Mouse (Mus musculus): ENCODE measurements around the gene Ccdc42. TPM values are rescaled to one million over a fixed set of nuclear protein-coding genes. Genes with fewer than 3 reads are reported as not detected.

Ccdc42 gene
- polyA plus RNA-seq, 1 experiment from 2014 or later, result 1.4 TPM

DNA sequence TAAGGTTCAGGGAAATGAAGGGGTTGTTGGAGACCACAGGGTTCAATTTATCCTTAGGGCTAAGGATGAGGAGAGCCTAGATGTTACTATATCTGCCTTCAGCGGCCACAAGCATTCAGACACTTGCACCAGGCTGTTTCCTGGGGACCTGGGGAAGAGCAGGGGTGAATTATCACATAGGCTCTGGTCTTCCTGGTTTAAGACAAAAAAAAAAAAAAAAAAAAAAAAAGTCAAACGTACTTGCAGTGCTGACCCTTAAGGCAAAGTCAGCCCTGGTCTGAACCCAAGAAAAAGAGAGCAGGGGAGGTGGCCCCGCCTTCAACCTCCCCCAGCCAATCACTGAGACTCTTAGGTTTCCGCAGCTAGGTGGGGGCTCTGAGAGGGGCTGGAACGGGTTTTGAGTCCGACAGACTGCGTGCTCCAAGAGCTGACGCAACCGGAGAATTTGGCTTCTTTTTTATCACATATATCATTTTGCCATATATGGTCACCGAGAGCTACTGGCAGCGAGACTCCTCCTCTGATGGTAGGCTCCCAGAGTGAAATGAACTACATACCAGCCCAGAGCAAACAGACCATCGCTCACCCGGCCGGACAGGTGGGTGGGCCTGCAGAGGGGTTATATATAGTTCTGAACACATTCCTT lies 36.5 kb downstream of the Ccdc42 start:
- Histone ChIP-seq H3K36me3 (ENCODE audit: control insufficient read depth, insufficient read depth, low read length) (no peaks in the 10 kb centered on the region), H3K4me2 (ENCODE audit: low read depth) (peak overlapping the region; percentile 42), H3K27ac (ENCODE audit: low read depth, low read length) (0 out of 2 replicates have a peak overlapping the region, but pooled peaks have one; percentile 17), H3K9ac (ENCODE audit: low read length) (0 out of 2 replicates have a peak overlapping the region, but pooled peaks have one; percentile 10), H3K4me1 (ENCODE audit: control insufficient read depth, insufficient read depth, low read length) (peaks cover 13% of the 10 kb centered on the region), H3K27me3 (ENCODE audit: control insufficient read depth, insufficient read depth, low read length) (no peaks in the 10 kb centered on the region), H3K4me3 (ENCODE audit: low read depth, low read length) (peak overlapping the region; percentile 18; the same call in 1 of the 2 replicates), H3K9me3 (ENCODE audit: control insufficient read depth, low read length) (no peaks in the 10 kb centered on the region)
- DNase-seq (ENCODE audit: low spot score) (peak; percentile 73), ATAC-seq (ENCODE audit: insufficient read depth, low FRiP score, low TSS enrichment) (no peak)
- 4% methylated on average over 14 of the region's 14 CpGs for WGBS

- Histone ChIP-seq H3K9me3 (ENCODE audit: control insufficient read depth, low read length) (no peaks in the 10 kb centered on the region), H3K36me3 (ENCODE audit: control insufficient read depth, insufficient read depth, low read length) (no peaks in the 10 kb centered on the region), H3K4me3 (ENCODE audit: low read depth, low read length) (peak overlapping the region; percentile 18; the same call in 1 of the 2 replicates), H3K4me2 (ENCODE audit: low read depth) (peak overlapping the region; percentile 42), H3K27ac (ENCODE audit: low read depth, low read length) (0 out of 2 replicates have a peak overlapping the region, but pooled peaks have one; percentile 4), H3K9ac (ENCODE audit: low read length) (0 out of 2 replicates have a peak overlapping the region, but pooled peaks have one; percentile 10), H3K27me3 (ENCODE audit: control insufficient read depth, insufficient read depth, low read length) (no peaks in the 10 kb centered on the region), H3K4me1 (ENCODE audit: control insufficient read depth, insufficient read depth, low read length) (peaks cover 13% of the 10 kb centered on the region)
- WGBS, result 10% methylated on average over 5 of the region's 5 CpGs
- DNase-seq (ENCODE audit: low spot score) (no peak), ATAC-seq (ENCODE audit: insufficient read depth, low FRiP score, low TSS enrichment) (no peak)
Measured at GRCm38 (mm10) chr11:68623871-68624258, 37.0 kb downstream of the Ccdc42 start.

- ATAC-seq (ENCODE audit: insufficient read depth, low FRiP score, low TSS enrichment) (no peak), DNase-seq (ENCODE audit: low spot score) (no peak)
- no peaks in the 10 kb centered on the region for H3K9me3 ChIP-seq (ENCODE audit: control insufficient read depth, low read length)
- no peaks in the 10 kb centered on the region for H3K27me3 ChIP-seq (ENCODE audit: control insufficient read depth, insufficient read depth, low read length)
- H3K4me2 ChIP-seq (ENCODE audit: low read depth), result no peak overlapping the region
- no peak overlapping the region for H3K4me3 ChIP-seq (ENCODE audit: low read depth, low read length)
- 94% methylated on average over 17 of the region's 17 CpGs for WGBS
- H3K36me3 ChIP-seq (ENCODE audit: control insufficient read depth, insufficient read depth, low read length), result no peaks in the 10 kb centered on the region
- H3K27ac ChIP-seq (ENCODE audit: low read depth, low read length), result no peak overlapping the region
- H3K9ac ChIP-seq (ENCODE audit: low read length), result no peak overlapping the region
- H3K4me1 ChIP-seq (ENCODE audit: control insufficient read depth, insufficient read depth, low read length), result no peaks in the 10 kb centered on the region
Measured at GRCm38 (mm10) chr11:68631611-68632316, 44.9 kb downstream of the Ccdc42 start.

DNA sequence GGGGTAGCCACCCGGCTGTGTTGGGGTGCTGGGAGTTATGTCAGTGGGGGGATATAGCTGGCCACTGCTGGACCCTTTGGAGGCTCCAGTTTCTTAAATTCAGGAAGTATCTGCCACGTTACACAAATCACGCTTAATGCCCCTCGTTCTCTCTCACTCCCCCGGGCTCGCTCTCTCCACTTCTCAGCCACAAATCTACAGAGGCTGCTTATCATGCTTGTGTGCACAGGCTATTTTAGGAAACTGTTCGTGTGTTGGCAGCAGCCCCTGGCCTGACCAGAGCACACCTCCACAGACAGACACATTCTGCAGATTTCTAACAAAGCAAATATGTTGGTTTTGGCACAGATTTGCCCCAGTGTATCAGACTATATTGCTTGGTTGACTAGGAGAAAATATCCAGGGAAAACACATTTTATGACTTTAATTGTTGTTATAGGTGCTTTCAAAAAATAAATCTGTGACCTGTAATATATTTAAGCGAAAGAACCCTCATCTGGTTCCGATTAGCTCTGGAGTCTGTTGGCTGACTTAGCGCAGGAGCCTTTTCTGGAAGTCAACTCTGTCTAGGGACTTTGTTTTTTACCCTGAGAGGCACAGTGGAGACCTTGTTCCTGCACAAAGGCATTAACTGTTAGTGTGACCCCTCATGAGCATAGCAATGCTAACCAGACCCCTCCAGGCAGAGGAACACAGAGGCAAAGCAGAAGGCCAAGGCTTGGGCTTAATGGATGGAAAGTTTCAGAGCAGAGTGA lies 51.2 kb downstream of the Ccdc42 start:
- Histone ChIP-seq H3K9ac (ENCODE audit: low read length) (no peak overlapping the region), H3K9me3 (ENCODE audit: control insufficient read depth, low read length) (no peaks in the 10 kb centered on the region), H3K27ac (ENCODE audit: low read depth, low read length) (peak overlapping the region; percentile 64; the same call in 1 of the 2 replicates), H3K4me1 (ENCODE audit: control insufficient read depth, insufficient read depth, low read length) (no peaks in the 10 kb centered on the region; the same call in 1 of the 2 replicates), H3K27me3 (ENCODE audit: control insufficient read depth, insufficient read depth, low read length) (no peaks in the 10 kb centered on the region), H3K4me2 (ENCODE audit: low read depth) (no peak overlapping the region), H3K4me3 (ENCODE audit: low read depth, low read length) (no peak overlapping the region), H3K36me3 (ENCODE audit: control insufficient read depth, insufficient read depth, low read length) (no peaks in the 10 kb centered on the region)
- WGBS, result 49% methylated on average over 10 of the region's 10 CpGs
- ATAC-seq (ENCODE audit: insufficient read depth, low FRiP score, low TSS enrichment), result no peak
- DNase-seq (ENCODE audit: low spot score), result peak; percentile 27

DNA sequence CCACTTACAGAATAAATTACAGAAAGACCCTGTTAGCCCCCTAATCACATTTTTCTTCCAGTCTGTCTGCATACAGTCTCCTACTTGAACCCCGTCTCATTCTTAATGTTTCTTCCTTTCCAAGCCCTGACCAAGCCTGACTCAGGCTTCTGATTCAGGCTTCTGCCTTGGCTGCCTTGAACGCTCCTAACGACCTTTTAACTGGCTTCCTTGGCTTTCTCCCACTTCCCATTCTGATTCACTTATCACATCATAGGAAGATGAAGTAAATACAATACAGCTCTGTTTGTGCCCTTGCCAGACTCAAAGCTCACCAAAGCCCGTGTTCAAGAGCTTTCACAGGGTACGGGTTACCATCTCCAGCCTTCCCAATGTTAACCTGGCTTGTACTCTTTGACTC lies 54.5 kb downstream of the Ccdc42 start:
- ATAC-seq (ENCODE audit: insufficient read depth, low FRiP score, low TSS enrichment) (no peak), DNase-seq (ENCODE audit: low spot score) (no peak)
- Histone ChIP-seq H3K4me2 (ENCODE audit: low read depth) (no peak overlapping the region), H3K9me3 (ENCODE audit: control insufficient read depth, low read length) (no peaks in the 10 kb centered on the region), H3K4me3 (ENCODE audit: low read depth, low read length) (no peak overlapping the region), H3K27me3 (ENCODE audit: control insufficient read depth, insufficient read depth, low read length) (no peaks in the 10 kb centered on the region), H3K36me3 (ENCODE audit: control insufficient read depth, insufficient read depth, low read length) (no peaks in the 10 kb centered on the region), H3K27ac (ENCODE audit: low read depth, low read length) (no peak overlapping the region), H3K4me1 (ENCODE audit: control insufficient read depth, insufficient read depth, low read length) (no peaks in the 10 kb centered on the region; the same call in 1 of the 2 replicates), H3K9ac (ENCODE audit: low read length) (no peak overlapping the region)
- WGBS, result 87% methylated on average over 5 of the region's 5 CpGs

GRCm38 (mm10) chr11:68644781-68645180 lies 58.0 kb downstream of the Ccdc42 start:
- Histone ChIP-seq H3K36me3 (ENCODE audit: control insufficient read depth, insufficient read depth, low read length) (no peaks in the 10 kb centered on the region), H3K27ac (ENCODE audit: low read depth, low read length) (no peak overlapping the region), H3K4me3 (ENCODE audit: low read depth, low read length) (no peak overlapping the region), H3K9me3 (ENCODE audit: control insufficient read depth, low read length) (no peaks in the 10 kb centered on the region), H3K4me2 (ENCODE audit: low read depth) (no peak overlapping the region), H3K4me1 (ENCODE audit: control insufficient read depth, insufficient read depth, low read length) (no peaks in the 10 kb centered on the region), H3K9ac (ENCODE audit: low read length) (no peak overlapping the region), H3K27me3 (ENCODE audit: control insufficient read depth, insufficient read depth, low read length) (no peaks in the 10 kb centered on the region)
- ATAC-seq (ENCODE audit: insufficient read depth, low FRiP score, low TSS enrichment) (no peak), DNase-seq (ENCODE audit: low spot score) (no peak)
- 67% methylated on average over 6 of the region's 6 CpGs for WGBS

Other genes with a start within 250 kb of the Ccdc42 start
- gene Ntn1, start 186.2 kb upstream of the Ccdc42 start, polyA plus RNA-seq (2014; fragmentation: Nextera tagmentation; extraction: Ambion mirVana), result 10.0 and 11.5 TPM in 2 replicates
- gene Pik3r5, start 154.9 kb upstream of the Ccdc42 start, polyA plus RNA-seq (2014; fragmentation: Nextera tagmentation; extraction: Ambion mirVana), result 1.2 and 2.1 TPM in 2 replicates
- 1.6 and 2.5 TPM in 2 replicates for gene Pik3r6, start 84.0 kb upstream of the Ccdc42 start, polyA plus RNA-seq (2014; fragmentation: Nextera tagmentation; extraction: Ambion mirVana)
- not detected in 2 replicates for gene Mfsd6l, start 30.8 kb upstream of the Ccdc42 start, polyA plus RNA-seq (2014; fragmentation: Nextera tagmentation; extraction: Ambion mirVana)
- gene Myh10, start 104.5 kb downstream of the Ccdc42 start, polyA plus RNA-seq (2014; fragmentation: Nextera tagmentation; extraction: Ambion mirVana), result 138 and 159 TPM in 2 replicates

Measured in neural tube, embryonic 11.5 days (tissue).